Mouse (Mus musculus) ES-Bruce4 (cell line): ENCODE data around the gene Pde6d.

Experiments used
- CTCF ChIP-seq: IDR thresholded peaks from one replicate; pipeline ENCODE4 v1.8.1; 2011; ENCODE audit warnings: low read depth, low read length
- POLR2A ChIP-seq: IDR thresholded peaks from one replicate; pipeline ENCODE4 v1.8.1; 2011; ENCODE audit warnings: low read length; ENCODE audit not compliant: insufficient read depth

- TF ChIP-seq POLR2A (no peak), CTCF (no peak)
These were observed 58.4 kb downstream of the Pde6d start for GRCm38 (mm10) chr1:86523776-86524618.
